10 mouse cellular contexts compared by ENCODE assay signal in genomic region chr13:71957147-71957546, GRCm38 (mm10). TPM values are rescaled to one million over a fixed set of nuclear protein-coding genes. Genes with fewer than 3 reads are reported as not detected.
DNase-seq lines count a peak whose midpoint lies in the region; ATAC-seq lines count a peak whose summit lies in the region.
"Had no signal": no experiment of that assay in that cellular context is flagged by ENCODE, and none has a peak within 500 bp of the region (broad histone marks: within the 10 kb centered on the region; RNA-seq: fewer than 3 reads in every experiment).

No protein-coding gene starts in this region.

- no peak overlapping the region for H3K27ac ChIP-seq in forebrain, embryonic 14.5 days (ENCODE audit: low read depth, low read length)
- H3K27ac ChIP-seq in forebrain, embryonic 13.5 days, result no peak overlapping the region
- no peak overlapping the region; the same call in 1 of the 2 replicates for H3K27ac ChIP-seq in limb, embryonic 13.5 days
- H3K27ac ChIP-seq: liver, embryonic 14.5 days had no signal

- peaks cover 83% of the 10 kb centered on the region for H3K27me3 ChIP-seq in forebrain, embryonic 14.5 days (replicated peaks; ENCODE audit: control insufficient read depth, insufficient read depth, low read length)
- peaks cover 96% of the 10 kb centered on the region for H3K27me3 ChIP-seq in forebrain, embryonic 13.5 days
- peaks cover 94% of the 10 kb centered on the region for H3K27me3 ChIP-seq in limb, embryonic 13.5 days

- no peak overlapping the region for H3K4me3 ChIP-seq in forebrain, embryonic 14.5 days (ENCODE audit: low read depth, low read length)
- no peak overlapping the region for H3K4me3 ChIP-seq in forebrain, embryonic 13.5 days
- peak overlapping the region; percentile 66 for H3K4me3 ChIP-seq in limb, embryonic 13.5 days

- H3K9me3 ChIP-seq in forebrain, embryonic 14.5 days (replicated peaks; ENCODE audit: control insufficient read depth, low read length), result no peaks in the 10 kb centered on the region
- no peaks in the 10 kb centered on the region for H3K9me3 ChIP-seq in forebrain, embryonic 13.5 days (replicated peaks)
- no peaks in the 10 kb centered on the region for H3K9me3 ChIP-seq in limb, embryonic 13.5 days

- peaks cover 11% of the 10 kb centered on the region for H3K4me1 ChIP-seq in forebrain, embryonic 14.5 days (ENCODE audit: control insufficient read depth, insufficient read depth, low read length)
- H3K4me1 ChIP-seq in forebrain, embryonic 13.5 days, result peaks cover 24% of the 10 kb centered on the region
- H3K4me1 ChIP-seq in limb, embryonic 13.5 days, result peaks cover 33% of the 10 kb centered on the region

- H3K9ac ChIP-seq in forebrain, embryonic 14.5 days (ENCODE audit: low read length), result no peak overlapping the region
- no peak overlapping the region for H3K9ac ChIP-seq in forebrain, embryonic 13.5 days
- H3K9ac ChIP-seq in limb, embryonic 13.5 days, result peak overlapping the region; percentile 62
- H3K9ac ChIP-seq: liver, embryonic 14.5 days had no signal

- WGBS in forebrain, embryonic 14.5 days, result under 1% methylated on average over 18 of the region's 18 CpGs
- WGBS in forebrain, embryonic 13.5 days, result 1% methylated on average over 18 of the region's 18 CpGs
- WGBS in limb, embryonic 13.5 days, result 4% methylated on average over 18 of the region's 18 CpGs

- no peaks in the 10 kb centered on the region for H3K36me3 ChIP-seq in forebrain, embryonic 14.5 days (ENCODE audit: control insufficient read depth, insufficient read depth, low read length)
- no peaks in the 10 kb centered on the region for H3K36me3 ChIP-seq in forebrain, embryonic 13.5 days (ENCODE audit: poor library complexity, severe bottlenecking)
- peaks cover 3% of the 10 kb centered on the region; the same call in 1 of the 2 replicates for H3K36me3 ChIP-seq in limb, embryonic 13.5 days

- peak; percentile 6 for DNase-seq in forebrain, embryonic 14.5 days (ENCODE audit: low spot score)
- peak; percentile 17 for DNase-seq in retina, postnatal 1 day
- DNase-seq in retina, embryonic 14.5 days (ENCODE audit: low spot score), result no peak
- DNase-seq: cerebellum, adult 9-10 months had no signal

- H3K4me2 ChIP-seq in forebrain, embryonic 14.5 days (ENCODE audit: low read length), result no peak overlapping the region
- H3K4me2 ChIP-seq in forebrain, embryonic 13.5 days, result no peak overlapping the region
- H3K4me2 ChIP-seq in limb, embryonic 13.5 days (replicated peaks), result peak overlapping the region; percentile 83

- ATAC-seq in forebrain, embryonic 14.5 days, result no peak
- ATAC-seq in forebrain, embryonic 13.5 days, result no peak
- ATAC-seq in limb, embryonic 13.5 days (ENCODE audit: low FRiP score, low read depth), result no peak
- ATAC-seq in granulocyte monocyte progenitor cell, adult 5-6 weeks (replicated peaks; ENCODE audit: poor library complexity, severe bottlenecking), result no peak
- ATAC-seq in activated CD4-positive, CD25-positive, alpha-beta regulatory T cell, adult 4 months, result no peak
- ATAC-seq in megakaryocyte progenitor cell, adult 5-6 weeks (replicated peaks; ENCODE audit: poor library complexity), result no peak

RNA-seq across cellular contexts. Expression of gene Irx1, which starts 6.4 kb away (rescaled TPM):
- 0.32 and 0.62 TPM in 2 replicates for polyA plus RNA-seq in forebrain, embryonic 14.5 days (2014; fragmentation: Nextera tagmentation; extraction: Ambion mirVana)
- 0.38 and 0.50 TPM in 2 replicates for polyA plus RNA-seq in forebrain, embryonic 13.5 days (2015; fragmentation: Nextera tagmentation; extraction: Ambion mirVana)
- polyA plus RNA-seq in limb, embryonic 13.5 days (2015; fragmentation: Nextera tagmentation; extraction: Ambion mirVana), result 6.5 and 9.4 TPM in 2 replicates
- not detected in 2 replicates for total RNA-seq in granulocyte monocyte progenitor cell, adult 5-6 weeks (2014; fragmentation: Nextera tagmentation)
- total RNA-seq in granulocyte monocyte progenitor cell, adult 5-6 weeks (2017), result not detected in 2 replicates
- not detected for polyA plus RNA-seq in activated CD4-positive, CD25-positive, alpha-beta regulatory T cell, adult 4 months (2017; shearing (Covaris generic))
- total RNA-seq in megakaryocyte progenitor cell, adult 5-6 weeks (2015), result not detected in 2 replicates
- not detected in 2 replicates for total RNA-seq in megakaryocyte progenitor cell, adult 5-6 weeks (2017)
